Mouse (Mus musculus) erythroblast, embryonic 14.5 days (primary cell): ENCODE data around the gene Cldn2.

Source experiments
- GATA1 ChIP-seq: IDR thresholded peaks from 2 replicates; pipeline ENCODE4 v1.6.1; 2012; ENCODE audit warnings: low read length, inconsistent platforms, mixed read lengths
- TAL1 ChIP-seq: IDR thresholded peaks from 3 replicates; pipeline ENCODE4 v1.6.1; 2012; ENCODE audit warnings: low read length, inconsistent platforms, mixed read lengths

DNA sequence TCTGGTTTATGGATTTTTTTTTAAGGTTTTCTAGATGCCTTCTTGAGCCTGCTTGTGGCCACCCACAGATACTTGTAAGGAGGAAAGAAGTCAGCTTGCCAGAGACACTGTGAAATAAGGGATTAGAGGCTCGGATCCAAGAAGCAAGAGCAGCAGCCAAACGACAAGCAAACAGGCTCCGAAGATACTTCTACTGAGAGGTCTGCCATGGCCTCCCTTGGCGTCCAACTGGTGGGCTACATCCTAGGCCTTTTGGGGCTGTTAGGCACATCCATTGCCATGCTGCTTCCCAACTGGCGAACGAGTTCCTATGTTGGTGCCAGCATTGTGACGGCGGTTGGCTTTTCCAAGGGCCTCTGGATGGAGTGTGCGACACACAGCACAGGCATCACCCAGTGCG is 7.9 kb downstream of the Cldn2 start:
- TF ChIP-seq TAL1 (no peak), GATA1 (no peak)
